Mouse (Mus musculus) neural tube, embryonic 10.5 days (tissue): Measurements from ENCODE around the gene Pik3r2.
"Not testable (repeated sequence)": the region's sequence is repeated elsewhere in the genome, so short reads cannot be mapped to it uniquely, and the experiment has no call there.

Source experiments
- DNase-seq: peaks from one replicate; pipeline ENCODE4 v3.0.0-alpha.2; 2017; ENCODE audit warnings: low spot score; ENCODE audit errors: extremely low spot score

Gene Pik3r2

DNA sequence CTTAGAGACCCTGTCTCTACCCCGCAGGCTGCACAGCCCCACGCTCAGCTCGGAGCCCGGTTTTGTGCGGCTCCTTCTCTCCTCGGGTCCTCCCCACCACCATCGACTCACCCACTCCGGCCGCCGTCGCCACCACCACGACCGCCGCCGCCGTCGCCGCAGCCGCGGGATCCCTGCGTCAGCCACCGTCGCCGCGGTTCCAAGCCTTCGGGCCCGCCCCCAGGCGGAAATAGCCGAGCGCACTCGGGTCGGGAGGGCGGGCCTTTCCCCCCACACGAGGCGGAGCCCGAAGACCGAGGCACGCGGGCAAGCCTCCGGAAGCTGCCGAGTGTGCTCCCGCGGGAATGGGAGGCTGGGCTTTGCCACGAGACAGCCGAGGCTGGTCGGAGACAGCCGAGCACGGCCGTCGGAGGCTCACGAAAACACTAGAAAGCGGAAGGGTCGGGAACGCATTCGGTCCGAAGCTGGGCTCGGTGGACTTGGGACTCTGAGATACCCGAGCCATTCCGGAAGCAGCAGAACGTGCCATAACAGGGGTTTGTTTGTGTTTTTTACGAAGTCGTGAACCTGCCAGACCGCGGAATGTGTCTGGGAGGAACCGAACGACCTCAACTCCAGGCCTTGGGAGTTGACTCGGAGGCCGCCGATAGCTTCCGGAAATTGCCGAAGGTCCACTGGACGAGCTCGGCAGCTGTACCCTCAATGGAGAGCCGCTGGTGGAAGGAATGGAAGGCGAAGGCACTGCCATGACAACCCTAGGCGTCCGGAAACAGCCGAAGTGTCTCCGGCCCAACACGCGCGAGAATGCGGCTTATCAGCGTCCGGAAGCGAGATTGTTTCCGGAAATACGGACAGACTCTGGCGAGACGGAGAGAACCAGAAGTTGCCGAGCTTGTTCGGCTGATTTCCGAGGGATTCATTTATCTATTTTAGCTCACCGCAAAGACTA, at the start of gene Pik3r2:
Gene Pik3r2, minus strand, starts transcription at position 218 of the 949 bp plus-strand sequence.
- peak; percentile 98 for DNase-seq

DNA sequence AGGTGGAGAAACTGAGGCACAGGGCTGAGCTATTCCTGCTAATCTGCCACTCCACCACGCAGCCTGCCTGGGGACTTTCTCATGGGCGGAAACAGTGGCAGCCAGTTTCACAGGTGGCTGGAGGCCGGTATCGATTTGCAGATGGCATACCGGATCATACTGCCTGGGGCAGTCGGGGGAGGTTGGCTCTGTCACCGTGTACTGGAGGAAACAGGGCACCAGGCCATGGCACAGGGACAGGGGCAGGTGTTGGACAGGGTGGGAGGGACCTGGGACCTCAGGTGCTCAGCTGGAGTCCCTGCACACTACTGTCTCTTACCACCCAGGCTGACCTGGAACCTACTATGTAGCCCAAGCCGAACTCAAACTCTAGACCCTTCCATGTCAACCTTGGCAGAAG, 49.3 kb upstream of the Pik3r2 start:
- DNase-seq: no peak

DNA sequence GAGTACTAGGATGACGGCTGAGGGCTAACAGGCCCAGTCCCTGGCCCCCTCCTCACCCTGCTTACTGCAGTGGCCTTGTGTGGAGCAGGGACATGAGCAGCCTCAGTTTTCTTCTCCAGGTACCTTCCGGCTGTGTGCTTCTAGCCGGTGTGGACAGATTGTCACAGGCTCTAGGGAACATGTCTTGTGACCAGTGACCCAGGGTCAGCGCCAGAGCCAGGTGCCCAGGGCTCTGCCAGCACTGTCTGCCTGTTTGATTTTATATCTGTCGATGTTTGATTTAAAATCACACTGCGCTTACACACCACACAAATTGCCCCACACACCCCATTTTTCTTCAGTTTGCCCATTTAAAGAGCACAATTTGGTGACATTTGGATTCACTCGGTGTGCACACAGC, 47.3 kb upstream of the Pik3r2 start:
- DNase-seq: no peak

DNA sequence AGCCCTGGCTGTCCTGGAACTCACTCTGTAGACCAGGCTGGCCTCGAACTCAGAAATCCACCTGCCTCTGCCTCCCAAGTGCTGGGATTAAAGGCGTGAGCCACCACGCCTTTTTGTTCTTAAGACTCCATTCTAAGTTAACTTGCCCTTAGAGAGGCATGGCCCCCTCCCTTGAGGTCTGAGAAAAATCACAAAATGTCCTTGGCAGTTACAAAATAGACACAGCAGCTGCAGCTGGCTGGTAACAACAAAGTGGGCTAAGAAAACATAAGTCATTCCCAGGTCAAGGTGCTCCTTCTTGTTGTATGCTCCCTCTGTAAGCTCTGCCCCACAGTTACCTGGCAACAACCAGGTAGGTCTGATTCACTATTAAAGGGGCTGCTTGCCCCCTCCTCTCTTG, 46.1 kb upstream of the Pik3r2 start:
- not testable (repeated sequence) for DNase-seq

DNA sequence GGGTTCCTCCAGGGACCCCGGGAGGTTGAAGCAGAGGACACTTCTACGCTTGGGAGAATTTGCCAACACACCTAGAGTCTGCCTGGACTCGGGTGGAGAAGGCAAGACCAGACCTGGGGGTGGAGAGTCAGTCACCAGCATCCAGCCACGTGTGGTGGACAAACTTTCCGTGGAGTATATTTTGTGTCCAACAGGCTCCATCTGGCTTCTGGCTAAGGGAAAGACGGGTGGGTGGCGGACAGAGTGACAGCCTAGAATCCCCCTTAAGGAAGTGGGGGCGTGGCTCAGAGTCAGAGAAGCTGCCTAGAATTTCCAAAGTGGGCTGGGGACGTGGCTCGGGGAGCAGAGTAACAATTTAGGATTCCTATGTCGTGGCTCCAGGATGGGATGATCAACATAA, 45.5 kb upstream of the Pik3r2 start:
- no peak for DNase-seq

DNA sequence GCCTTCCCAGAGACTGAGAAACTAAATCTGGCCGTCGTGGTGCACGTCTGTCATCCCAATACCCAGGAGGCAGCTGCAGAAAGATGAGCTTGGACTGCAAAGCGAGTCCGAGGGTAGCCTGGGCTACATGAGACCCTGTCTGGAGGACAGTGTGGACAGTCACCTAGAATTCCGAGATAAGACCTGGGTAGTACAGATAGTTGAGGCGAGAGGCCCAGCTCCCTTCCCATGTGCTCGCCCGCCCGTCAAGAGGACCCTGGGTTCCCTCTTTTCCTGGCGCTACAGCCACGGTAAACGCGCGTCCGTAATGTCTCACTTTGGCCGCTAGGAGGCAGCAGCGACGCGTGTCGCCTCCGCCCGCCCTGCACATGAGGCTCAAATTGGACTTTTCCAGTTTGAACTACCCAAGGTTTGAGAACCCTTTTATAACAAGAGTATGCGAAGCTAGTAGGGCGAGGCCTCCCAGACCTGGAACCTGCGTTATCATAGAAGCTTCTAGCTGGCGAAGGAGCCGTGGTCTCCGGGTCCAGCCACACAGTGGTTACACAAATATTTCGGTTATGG, 45.0 kb upstream of the Pik3r2 start:
- DNase-seq: peak; percentile 80

DNA sequence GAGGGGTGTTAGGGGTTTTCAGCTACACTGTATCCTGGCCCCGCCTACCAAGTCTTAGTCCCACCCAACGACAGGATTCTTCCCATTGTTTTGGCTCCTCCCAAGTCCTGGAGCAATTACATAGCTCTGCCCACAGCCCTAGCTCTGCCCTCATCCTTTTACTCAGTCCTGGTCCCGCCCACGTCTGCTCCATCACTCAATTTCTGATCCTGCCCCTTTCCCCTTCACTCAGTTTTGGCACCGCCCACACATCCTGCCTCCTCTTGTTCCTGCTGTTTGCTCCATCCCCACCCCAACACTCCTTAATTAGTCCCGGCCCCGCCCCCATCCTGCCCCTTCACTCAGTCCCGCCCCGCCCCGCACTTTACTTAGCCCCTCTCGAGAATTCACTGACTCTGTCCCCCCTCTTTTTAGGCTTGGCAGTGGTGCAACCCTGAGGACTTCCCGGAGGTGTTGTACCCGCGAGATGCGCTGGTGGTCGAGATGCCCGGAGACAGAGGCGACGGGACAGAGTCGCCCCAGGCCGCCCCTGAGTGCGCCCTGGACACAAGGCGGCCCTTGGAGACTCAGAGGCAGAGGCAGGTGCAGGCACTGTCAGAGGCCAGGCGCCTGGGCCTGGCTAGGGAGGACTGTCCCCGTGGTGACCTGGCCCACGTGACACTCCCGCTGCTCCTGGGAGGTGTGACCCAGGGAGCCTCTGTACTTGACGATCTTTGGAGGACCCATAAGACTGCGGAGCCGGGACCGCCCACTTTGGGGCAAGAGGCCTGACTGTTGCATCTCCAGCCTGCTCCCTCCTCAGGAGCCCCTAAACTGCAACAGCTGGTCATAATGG, 43.8 kb upstream of the Pik3r2 start:
- peak; percentile 63 for DNase-seq

DNA sequence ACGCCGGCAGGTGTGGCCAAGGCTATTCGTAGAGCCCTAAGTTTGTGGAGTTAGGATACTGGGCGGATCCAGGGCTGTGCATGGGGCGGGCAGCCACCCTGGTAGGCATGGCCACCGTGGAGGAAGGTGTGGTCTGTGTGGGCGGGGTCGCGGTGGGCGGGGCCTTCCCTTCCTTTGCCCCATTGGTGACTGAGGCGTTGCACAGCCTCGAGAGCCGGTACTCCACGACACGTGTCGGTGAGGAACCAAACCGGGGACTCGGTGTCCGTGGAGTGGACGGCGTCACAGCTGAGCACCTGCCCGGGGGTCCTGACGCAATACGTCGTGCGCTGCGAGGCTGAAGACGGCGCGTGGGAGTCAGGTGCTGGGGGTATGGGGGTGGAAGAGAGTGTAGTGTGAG, 40.2 kb upstream of the Pik3r2 start:
- DNase-seq: no peak

DNA sequence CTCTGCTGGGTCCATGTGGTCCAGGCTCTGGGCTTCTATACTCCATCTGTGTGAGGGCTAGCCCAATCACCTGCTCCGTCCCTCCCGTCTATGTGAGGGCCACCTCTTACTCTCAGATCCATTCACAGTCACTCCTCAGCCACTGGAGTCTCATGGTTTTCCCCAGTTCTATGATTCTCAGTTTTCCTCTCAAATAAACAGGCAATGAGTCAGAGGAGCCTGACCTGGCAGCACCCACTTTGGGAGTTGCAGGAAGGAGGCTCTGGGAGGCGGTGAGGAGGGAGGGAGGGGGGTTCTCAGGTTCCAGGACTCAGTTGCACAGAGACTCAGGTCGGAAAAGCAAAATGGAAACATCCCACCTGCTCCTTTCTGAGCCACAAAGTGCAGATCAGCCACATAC, 36.4 kb upstream of the Pik3r2 start:
- no peak for DNase-seq

DNA sequence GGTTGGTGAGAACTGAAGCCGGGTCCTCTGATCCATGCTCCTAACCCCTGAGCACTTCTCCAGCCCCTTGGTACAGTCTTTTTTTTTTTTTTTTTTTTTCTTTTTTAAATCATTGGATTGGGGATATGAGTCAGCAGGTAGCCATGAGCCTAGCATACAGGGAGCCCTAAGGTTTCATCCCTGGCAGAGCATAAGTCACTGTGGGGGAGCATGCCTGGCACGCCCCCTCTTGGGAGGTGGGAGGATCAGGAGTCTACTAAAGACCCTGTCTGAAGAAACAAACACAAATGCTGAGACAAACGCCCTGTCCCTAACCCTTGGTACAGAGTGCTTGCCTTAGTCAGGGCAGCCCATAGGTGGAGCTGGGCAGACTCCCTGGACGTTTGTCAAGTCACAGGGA, 35.5 kb upstream of the Pik3r2 start:
- DNase-seq: no peak

DNA sequence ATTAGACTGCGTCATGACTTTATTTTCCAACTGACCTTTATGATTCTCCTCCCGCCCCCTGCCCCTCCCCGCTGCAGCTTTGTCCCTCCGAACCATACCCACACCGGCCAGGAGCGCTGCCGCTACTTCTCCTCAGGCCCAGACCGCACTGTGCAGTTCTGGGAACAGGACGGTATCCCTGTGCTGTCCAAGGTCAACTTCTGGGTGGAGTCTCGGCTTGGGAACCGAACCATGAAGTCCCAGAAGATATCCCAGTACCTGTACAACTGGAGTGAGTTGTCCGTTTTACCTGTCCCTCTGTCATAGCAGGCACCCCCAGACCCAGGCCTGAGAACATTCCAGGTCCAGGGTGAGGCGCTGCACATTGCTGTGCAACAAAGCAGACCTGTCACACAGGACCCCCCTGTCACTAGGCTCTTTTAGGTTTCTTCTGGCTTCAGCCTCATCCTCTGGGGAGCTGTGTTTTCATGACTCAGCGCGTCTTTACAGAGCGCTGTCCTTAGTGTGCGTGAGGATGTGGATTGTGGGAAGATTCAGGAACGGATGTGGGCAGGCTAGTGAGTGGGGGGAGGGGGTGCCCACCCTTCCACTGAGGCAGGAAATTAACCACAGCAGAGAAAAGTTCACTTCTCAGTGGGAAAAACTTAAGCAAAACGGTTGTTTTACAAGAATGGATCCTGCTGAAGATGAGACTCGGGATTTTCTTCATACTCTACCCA, 34.6 kb upstream of the Pik3r2 start:
- DNase-seq: no peak

DNA sequence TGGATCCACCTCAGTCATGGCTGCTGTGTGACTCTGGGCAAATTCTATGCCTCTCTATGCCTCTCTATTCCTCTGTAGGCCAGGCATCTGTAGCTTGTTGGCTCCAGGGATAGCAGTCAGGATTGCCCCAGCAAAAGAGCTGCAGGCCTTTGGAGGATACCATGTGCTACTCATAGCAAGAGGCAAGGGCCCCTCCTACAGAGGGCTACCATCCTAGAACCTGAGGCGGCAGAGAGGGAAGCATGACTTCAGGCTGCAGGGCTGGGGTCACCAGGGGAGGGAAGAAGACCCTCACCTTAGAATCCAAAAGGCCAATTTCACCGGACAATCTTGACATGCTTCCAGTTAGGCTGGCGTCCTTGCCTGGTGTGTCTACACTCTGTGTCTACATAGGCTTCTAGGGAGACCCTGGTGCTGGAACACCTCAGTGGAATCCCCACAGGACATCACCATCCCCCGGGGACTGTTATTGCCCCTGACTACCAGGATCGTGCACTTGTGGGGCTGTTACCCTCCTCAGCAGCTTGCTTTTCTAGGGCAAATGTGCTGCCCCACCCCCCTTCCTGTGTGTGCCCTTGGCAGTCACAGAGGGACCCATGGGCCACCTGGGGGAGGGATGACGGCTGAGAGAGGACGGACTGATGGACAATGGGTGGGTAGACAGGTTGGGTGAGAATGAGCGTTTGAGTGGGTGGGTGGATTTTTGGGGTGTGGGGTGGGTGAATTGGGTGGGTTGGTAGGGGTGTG, 32.6 kb upstream of the Pik3r2 start:
- no peak for DNase-seq

DNA sequence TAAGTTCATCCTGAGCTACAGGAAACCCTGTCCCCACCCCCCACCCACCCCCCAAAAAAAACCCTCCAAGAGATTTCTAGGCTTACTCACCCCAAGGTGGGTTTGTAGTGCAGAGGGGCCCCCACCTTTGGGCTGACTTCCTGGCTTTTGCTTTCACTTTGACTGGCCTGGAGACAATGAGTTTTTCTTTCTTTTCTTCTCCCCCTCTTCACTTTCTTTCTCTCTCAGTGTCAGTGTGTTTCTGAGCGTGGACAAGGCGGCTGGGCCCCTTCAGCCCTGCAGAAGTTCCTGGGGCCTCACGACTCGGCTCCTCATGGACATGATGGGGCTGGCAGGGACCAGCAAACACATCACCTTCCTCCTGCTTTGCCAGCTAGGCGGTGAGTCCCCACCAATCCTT, 31.7 kb upstream of the Pik3r2 start, which contains the start of gene Il12rb1:
Gene Il12rb1, plus strand, starts transcription at position 211 of the 400 bp plus-strand sequence.
- no peak for DNase-seq

DNA sequence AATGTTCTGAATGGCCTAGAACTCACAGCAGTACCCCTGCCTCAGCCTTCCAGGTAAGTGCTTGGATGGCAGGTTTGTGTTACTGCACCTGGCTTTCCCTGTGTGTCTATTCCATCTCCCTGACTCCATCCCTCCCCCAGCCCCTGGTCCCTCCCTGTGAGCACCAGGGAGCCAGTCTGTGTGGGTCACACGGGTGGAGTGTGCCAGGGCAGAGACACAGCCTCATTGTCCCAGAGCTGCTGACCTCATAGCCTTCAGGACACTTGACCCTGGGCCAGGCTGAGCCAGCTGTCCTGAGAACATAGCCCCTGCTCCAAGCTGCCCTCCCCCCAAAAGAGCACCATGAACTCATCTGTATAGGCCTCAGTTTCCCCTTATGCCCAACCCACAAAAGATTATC, 30.8 kb upstream of the Pik3r2 start:
- no peak for DNase-seq

DNA sequence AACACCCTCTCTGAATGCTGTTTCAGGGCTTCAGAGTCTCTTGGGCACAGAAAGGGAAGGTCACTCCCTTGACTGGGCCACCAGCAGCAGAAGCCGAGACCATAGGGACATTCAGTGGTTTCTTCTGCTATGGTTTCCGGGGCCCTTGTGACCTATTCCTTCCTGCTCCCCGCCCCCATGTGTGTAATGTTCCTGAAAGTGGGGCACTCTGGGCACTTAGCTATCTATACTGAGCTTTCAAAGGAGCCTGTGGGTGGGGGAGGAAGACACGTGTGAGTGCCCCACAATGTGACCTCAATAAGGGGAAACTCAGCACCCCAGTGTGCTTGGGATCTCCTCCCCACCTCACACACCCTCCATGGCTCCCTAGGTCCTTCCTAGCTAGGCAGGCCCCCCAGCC, 30.0 kb upstream of the Pik3r2 start:
- no peak for DNase-seq

DNA sequence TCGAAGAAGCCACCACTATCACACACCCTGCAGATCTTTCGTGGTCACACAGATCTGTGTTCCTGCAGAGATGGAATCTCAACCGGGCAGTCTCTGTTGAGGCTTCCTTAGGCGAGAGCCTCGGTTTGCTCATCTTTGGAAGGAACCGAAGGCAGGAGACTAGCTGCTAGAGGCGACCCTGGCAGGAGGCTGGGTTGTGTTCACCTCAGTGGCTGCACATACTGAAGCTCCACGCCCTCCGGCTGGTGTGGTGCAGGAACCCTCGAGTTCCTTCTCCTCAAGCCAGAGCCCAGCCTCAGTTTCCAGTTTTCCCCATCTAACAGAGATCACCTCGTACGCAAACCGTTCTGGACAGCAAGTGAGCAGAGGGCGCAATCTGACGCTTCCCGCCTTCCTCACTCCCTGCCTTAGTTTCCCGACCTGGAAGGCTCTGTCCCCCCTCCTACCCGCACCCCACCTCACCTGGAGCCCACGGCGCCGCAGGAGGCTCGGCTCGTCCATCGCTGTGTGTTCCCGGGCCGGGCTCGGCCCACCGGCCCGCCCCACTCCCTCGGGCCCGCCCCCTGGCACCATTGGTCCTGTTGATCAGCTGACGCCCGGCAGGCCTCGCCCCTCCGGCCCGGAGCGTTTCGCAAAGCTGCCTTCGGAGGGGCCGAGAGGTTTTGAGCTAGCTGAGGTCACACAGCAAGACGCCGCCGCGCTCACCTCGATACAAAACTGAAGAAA, 28.1 kb upstream of the Pik3r2 start, which contains the start of gene Mast3:
Gene Mast3, minus strand, starts transcription at position 574 of the 726 bp plus-strand sequence.
- peak; percentile 86 for DNase-seq

DNA sequence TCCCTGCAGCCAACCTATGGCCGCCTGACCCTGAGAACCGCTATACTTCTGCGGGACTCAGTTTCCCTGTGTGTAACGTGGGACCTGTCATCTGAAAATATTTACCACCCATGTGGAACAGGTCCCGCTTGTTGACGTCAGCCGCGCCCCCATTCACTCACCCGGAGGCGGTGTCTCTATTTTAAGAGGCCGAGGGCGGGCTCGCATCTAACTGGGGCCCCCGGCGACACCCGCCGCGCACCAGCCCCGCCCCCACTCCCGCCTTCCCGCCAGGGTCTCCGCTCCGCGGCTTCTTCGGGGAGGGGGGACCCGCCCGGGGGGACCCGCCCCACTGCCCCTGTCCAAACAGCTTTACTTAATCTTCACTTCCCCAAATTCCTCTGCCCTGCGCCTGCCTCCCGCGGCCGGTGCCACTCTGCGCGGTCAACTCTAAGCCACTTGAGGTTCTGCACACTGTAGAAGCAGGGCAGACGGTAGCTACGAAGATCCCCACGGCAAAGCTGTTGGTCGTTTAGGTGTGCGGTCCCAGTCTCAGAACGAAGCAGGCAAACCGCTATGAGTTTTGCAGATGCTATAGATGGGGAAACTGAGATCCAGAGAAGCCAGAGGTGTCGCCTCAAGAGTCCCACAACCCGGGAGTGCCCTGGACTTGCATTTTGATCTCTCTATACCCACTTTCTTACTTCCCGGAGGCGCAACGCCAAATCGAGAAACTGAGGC, 27.4 kb upstream of the Pik3r2 start:
- peak; percentile 64 for DNase-seq

DNA sequence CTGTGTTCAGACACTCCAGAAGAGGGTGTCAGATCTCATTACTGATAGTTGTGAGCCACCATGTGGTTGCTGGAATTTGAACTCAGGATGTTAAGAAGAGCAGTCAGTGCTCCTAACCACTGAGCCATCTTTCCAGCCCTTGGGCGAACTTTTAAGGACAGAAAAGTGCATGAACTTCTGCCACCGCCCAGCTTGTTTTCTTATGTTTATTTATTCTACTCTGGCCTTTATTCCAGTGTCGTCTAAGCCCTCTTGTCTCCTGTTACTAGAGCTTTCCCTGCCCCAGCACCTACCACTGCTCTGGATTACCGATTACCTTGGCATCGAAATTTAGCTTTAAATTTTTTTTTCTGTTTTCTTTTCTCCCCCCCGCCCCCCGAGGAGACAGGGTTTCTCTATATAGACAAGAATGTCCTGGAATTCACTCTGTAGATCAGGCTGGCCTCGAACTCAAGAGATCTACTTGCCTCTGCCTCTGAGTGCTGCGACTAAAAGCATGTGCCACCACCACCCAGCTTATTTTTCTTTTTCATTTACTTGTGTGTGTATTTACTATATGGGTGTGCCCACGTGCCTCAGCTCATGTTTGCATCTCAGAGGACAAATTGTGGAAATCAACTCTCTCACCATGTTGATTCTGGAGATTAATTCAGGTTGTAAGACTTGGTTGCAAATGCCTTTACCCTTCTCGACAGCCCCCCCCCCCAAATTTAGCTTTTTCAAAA, 26.4 kb upstream of the Pik3r2 start:
- no peak for DNase-seq
